7 mouse cellular contexts compared by ENCODE assay signal in the genomic region with DNA sequence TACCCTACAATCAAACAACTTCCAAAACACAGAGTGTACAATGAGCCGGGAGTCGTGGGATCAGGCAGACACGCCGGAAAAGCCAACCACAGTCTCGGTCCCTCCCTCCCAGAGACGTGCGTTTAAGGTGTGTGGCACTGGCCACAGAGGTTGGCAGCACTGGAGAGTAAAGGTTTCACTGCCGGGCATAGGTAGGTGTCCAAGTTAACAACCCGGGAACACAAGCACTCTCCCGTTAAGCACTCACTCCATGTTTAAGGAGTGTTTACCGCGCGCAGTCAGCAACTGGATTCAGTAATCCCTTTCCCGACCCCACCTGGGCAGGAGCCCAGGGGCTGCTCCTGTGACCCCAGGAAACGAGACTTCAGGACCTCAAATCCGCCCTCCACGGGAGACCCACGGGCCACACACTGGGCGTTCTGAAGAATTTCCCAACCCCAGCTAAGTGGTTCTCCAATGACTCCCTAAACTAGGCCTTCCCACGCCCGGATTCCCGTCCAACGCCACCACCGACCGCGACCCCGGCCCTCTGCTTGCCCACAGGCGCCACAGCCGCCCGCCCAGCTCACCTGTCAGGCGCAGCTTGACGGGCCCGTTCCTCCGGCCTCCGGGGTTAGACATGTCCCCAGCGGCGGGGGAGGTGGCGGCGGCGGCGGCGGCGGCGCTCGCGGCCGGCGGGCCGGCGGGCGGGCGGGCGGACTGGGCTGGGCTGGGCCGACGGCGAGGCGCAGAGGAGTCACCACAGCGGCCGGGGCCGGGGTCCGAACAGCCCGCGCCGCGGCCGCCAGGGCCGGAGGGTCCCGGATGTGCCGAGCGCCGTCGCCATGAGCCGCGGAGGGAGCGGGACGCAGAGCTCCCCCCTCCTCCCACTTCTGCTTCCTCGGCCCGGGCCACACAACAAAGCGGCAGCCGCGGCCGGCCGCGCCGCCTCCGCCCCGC. TPM values are rescaled to one million over a fixed set of nuclear protein-coding genes. Genes with fewer than 3 reads are reported as not detected.
A peak's percentile ranks its signal among the peaks of the same experiment; 100 is the strongest.
DNase-seq lines count a peak whose midpoint lies in the region; ATAC-seq and TF ChIP-seq lines count a peak whose summit lies in the region.

No protein-coding gene starts in this region.

- H3K27ac ChIP-seq in cortical plate, adult 2 months (ENCODE audit: insufficient read depth, low read length), result peak overlapping the region; percentile 63; the same call in 1 of the 2 replicates
- H3K27ac ChIP-seq in intestine, embryonic 14.5 days (ENCODE audit: low read depth), result peak overlapping the region; percentile 96
- peak overlapping the region; percentile 87 for H3K27ac ChIP-seq in limb, embryonic 11.5 days (replicated peaks; ENCODE audit: low read depth, low read length)
- peak overlapping the region; percentile 97 for H3K27ac ChIP-seq in midbrain, embryonic 12.5 days (replicated peaks)

- no peak for TF ChIP-seq POLR2A in cortical plate, adult 2 months (IDR thresholded peaks at IDR 0.05; ENCODE audit: extremely low read depth, insufficient read depth, low read length)

- peak overlapping the region; percentile 85 for H3K9ac ChIP-seq in intestine, embryonic 14.5 days (ENCODE audit: low read length)
- H3K9ac ChIP-seq in limb, embryonic 11.5 days (ENCODE audit: low read length), result peak overlapping the region; percentile 88
- H3K9ac ChIP-seq in midbrain, embryonic 12.5 days (replicated peaks), result peak overlapping the region; percentile 96

- no peaks in the 10 kb centered on the region for H3K36me3 ChIP-seq in intestine, embryonic 14.5 days (ENCODE audit: control insufficient read depth, insufficient read depth, low read length)
- H3K36me3 ChIP-seq in limb, embryonic 11.5 days (ENCODE audit: control insufficient read depth, insufficient read depth, low read length), result no peaks in the 10 kb centered on the region
- no peaks in the 10 kb centered on the region for H3K36me3 ChIP-seq in midbrain, embryonic 12.5 days

- ATAC-seq in intestine, embryonic 14.5 days (replicated peaks; ENCODE audit: low FRiP score, low TSS enrichment, low read depth), result peak; percentile 91
- peak; percentile 84 for ATAC-seq in limb, embryonic 11.5 days (ENCODE audit: insufficient number of reproducible peaks, low FRiP score, low TSS enrichment, low read depth)
- ATAC-seq in midbrain, embryonic 12.5 days (ENCODE audit: low FRiP score, low read depth), result peak; percentile 88

- no peaks in the 10 kb centered on the region for H3K9me3 ChIP-seq in intestine, embryonic 14.5 days (ENCODE audit: control insufficient read depth, low read length)
- H3K9me3 ChIP-seq in limb, embryonic 11.5 days (ENCODE audit: control insufficient read depth, low read length), result no peaks in the 10 kb centered on the region
- no peaks in the 10 kb centered on the region for H3K9me3 ChIP-seq in midbrain, embryonic 12.5 days

- peak; percentile 48 for DNase-seq in WW6 (ENCODE audit: low read depth, low spot score)
- peak; percentile 59 for DNase-seq in gastrocnemius, postnatal 10 days
- peak; percentile 84 for DNase-seq in intestine, embryonic 14.5 days (ENCODE audit: low spot score)
- DNase-seq in limb, embryonic 11.5 days (ENCODE audit: low spot score), result peak; percentile 67
- DNase-seq in spleen, adult 12 weeks (ENCODE audit: low spot score), result peak; percentile 12

- H3K27me3 ChIP-seq in intestine, embryonic 14.5 days (replicated peaks; ENCODE audit: control insufficient read depth, insufficient read depth, low read length), result no peaks in the 10 kb centered on the region
- H3K27me3 ChIP-seq in limb, embryonic 11.5 days (ENCODE audit: control insufficient read depth, insufficient read depth, low read length), result no peaks in the 10 kb centered on the region
- no peaks in the 10 kb centered on the region for H3K27me3 ChIP-seq in midbrain, embryonic 12.5 days

- peak overlapping the region; percentile 71 for H3K4me3 ChIP-seq in cortical plate, adult 2 months (ENCODE audit: insufficient read depth, low read length)
- H3K4me3 ChIP-seq in intestine, embryonic 14.5 days (ENCODE audit: low read depth, low read length), result peak overlapping the region; percentile 88
- peak overlapping the region; percentile 91 for H3K4me3 ChIP-seq in limb, embryonic 11.5 days (ENCODE audit: low read depth, low read length)
- H3K4me3 ChIP-seq in midbrain, embryonic 12.5 days, result peak overlapping the region; percentile 74

- peak overlapping the region; percentile 69 for H3K4me2 ChIP-seq in intestine, embryonic 14.5 days (ENCODE audit: low read length)
- peak overlapping the region; percentile 69 for H3K4me2 ChIP-seq in limb, embryonic 11.5 days (ENCODE audit: low read depth, severe bottlenecking)
- H3K4me2 ChIP-seq in midbrain, embryonic 12.5 days (replicated peaks), result peak overlapping the region; percentile 77

- TF ChIP-seq CTCF in cortical plate, adult 2 months (IDR thresholded peaks at IDR 0.05; ENCODE audit: extremely low read depth, insufficient read depth, low read length), result no peak

- WGBS in intestine, embryonic 14.5 days, result under 1% methylated on average over 78 of the region's 87 CpGs
- WGBS in limb, embryonic 11.5 days, result under 1% methylated on average over 51 of the region's 87 CpGs
- WGBS in midbrain, embryonic 12.5 days, result under 1% methylated on average over 37 of the region's 87 CpGs

- H3K4me1 ChIP-seq in cortical plate, adult 2 months (ENCODE audit: control insufficient read depth, insufficient read depth, low read length), result no peaks in the 10 kb centered on the region
- H3K4me1 ChIP-seq in intestine, embryonic 14.5 days (replicated peaks; ENCODE audit: control insufficient read depth, insufficient read depth, low read length), result peaks cover 17% of the 10 kb centered on the region
- peaks cover 11% of the 10 kb centered on the region; the same call in 1 of the 2 replicates for H3K4me1 ChIP-seq in limb, embryonic 11.5 days (ENCODE audit: control insufficient read depth, insufficient read depth, low read length)
- H3K4me1 ChIP-seq in midbrain, embryonic 12.5 days, result peaks cover 27% of the 10 kb centered on the region

RNA-seq across cellular contexts. Expression of a gene that starts 0.6 kb away (rescaled TPM):
- 13.7 and 13.8 TPM in 2 replicates for polyA plus RNA-seq in cortical plate, adult 2 months (2012; rRNA removed)
- 10 to 100 TPM; 22.3 to 26.6 TPM for total RNA-seq in gastrocnemius, postnatal 10 days (2021)
- polyA plus RNA-seq in intestine, embryonic 14.5 days (2014; fragmentation: Nextera tagmentation; extraction: Ambion mirVana), result 17.1 and 19.2 TPM in 2 replicates
- polyA plus RNA-seq in limb, embryonic 11.5 days (2014; fragmentation: Nextera tagmentation; extraction: Ambion mirVana), result 21.2 and 22.5 TPM in 2 replicates
- 17.8 and 17.9 TPM in 2 replicates for polyA plus RNA-seq in midbrain, embryonic 12.5 days (2016; fragmentation: Nextera tagmentation; extraction: Ambion mirVana)

Comparison
In these comparisons a context has a peak if more than half of its experiments do, and no peak if none do; other contexts are left out.
1. Peak in every context shown above with its lines: DNase-seq, ATAC-seq, H3K4me3 ChIP-seq and H3K27ac ChIP-seq.
2. DNase-seq: peak in every context shown above with its lines; median percentile 84 in intestine, embryonic 14.5 days; 67 in limb, embryonic 11.5 days; 59 in gastrocnemius, postnatal 10 days; 48 in WW6; 12 in spleen, adult 12 weeks.